Mouse (Mus musculus): Measurements from ENCODE around the gene Gdf5. TPM values are rescaled to one million over a fixed set of nuclear protein-coding genes. Genes with fewer than 3 reads are reported as not detected.
A peak's percentile ranks its signal among the peaks of the same experiment; 100 is the strongest.
"Not testable (repeated sequence)": the region's sequence is repeated elsewhere in the genome, so short reads cannot be mapped to it uniquely, and the experiment has no call there.

The Gdf5 gene
- polyA plus RNA-seq, 1 experiment = 1.7 TPM

DNA sequence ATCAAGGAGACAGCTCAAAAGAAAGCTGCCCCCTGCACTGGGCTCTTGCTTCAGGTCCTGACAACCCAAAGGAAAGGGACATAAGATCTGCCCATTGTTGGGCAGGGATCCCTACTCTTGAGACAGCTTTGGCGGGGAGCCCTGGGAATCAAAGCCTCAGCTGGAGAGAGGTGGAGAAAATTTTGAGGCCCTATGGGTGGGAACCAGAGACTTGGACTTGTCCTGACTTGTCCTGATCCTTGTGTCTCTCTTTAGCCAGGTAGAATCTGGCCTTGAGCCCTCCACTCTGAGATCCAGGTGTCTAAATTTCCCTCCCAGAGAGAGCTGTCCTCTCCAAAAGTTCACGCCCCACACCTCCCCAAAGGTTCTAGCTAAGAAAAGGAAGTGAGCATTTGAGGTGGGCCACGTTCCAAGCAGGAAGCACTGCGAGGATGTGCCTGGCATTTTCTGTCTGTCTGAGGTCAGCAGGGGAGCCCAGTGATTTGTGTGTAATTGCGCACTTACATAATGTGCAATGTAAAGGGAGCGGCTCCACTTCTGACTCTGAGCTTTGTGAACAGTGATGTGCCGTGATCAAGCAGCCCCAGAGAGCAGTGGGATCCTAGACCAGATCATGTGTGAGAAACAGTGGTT is 5.2 kb downstream of the Gdf5 start:
- no peak for TF ChIP-seq POLR2A (IDR thresholded peaks at IDR 0.05; ENCODE audit: borderline replicate concordance, extremely low read depth, insufficient read depth, insufficient read length, poor library complexity, severe bottlenecking)
- DNase-seq (ENCODE audit: low read depth) = no peak

DNA sequence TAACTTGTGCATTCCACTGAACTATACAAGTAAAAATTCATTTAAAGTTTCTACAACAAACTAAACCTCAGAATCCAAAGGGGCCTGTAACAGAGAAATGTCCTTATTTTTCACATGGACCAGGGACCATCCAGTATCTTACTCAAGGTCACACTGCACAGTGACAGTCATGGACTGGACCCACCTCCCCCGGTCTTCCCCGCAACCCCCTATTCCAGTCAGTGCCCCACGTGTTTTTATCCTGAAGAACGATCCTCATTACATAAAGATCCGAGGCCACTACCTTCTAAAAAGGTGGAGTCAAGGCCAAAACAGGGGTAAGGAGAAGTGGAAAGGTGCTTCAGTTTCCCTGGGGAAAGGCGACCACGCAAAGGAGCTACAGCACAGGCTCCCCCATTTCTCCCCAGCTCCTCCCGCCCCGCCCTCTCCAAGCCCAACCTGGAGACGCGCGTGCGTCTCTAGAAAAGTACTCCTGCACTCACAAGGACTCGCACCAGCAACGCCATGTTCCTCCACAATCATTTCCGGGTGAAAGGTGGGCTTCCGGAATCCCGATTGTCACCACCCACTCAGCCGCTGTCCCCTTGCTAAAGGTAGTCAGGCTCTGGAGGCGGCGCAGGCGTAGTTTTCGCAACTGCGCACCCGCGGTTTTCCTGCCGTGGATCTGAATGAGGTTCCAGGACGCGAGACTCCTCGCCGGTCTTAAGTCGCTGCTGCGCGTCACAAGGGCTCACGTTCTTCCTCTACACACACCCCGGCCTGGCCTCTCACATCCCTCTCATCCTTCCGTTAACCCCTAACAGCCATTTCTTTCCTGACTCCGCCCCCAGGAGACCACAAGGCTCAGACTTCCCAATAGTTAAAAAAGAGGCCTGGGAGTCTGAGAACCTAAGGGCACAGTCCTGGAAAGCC is 15.4 kb downstream of the Gdf5 start, which contains the start of gene Uqcc1:
Gene Uqcc1, minus strand, starts transcription at position 780 of the 912 bp plus-strand sequence.
- peak; percentile 50; the same call in 1 of the 2 replicates for TF ChIP-seq POLR2A (IDR thresholded peaks at IDR 0.05; ENCODE audit: borderline replicate concordance, extremely low read depth, insufficient read depth, insufficient read length, poor library complexity, severe bottlenecking)
- TF ChIP-seq CTCF (IDR thresholded peaks at IDR 0.05; ENCODE audit: borderline replicate concordance, extremely low read depth, insufficient read depth, insufficient read length) = no peak
- DNase-seq (ENCODE audit: low read depth) = peak; percentile 98

DNA sequence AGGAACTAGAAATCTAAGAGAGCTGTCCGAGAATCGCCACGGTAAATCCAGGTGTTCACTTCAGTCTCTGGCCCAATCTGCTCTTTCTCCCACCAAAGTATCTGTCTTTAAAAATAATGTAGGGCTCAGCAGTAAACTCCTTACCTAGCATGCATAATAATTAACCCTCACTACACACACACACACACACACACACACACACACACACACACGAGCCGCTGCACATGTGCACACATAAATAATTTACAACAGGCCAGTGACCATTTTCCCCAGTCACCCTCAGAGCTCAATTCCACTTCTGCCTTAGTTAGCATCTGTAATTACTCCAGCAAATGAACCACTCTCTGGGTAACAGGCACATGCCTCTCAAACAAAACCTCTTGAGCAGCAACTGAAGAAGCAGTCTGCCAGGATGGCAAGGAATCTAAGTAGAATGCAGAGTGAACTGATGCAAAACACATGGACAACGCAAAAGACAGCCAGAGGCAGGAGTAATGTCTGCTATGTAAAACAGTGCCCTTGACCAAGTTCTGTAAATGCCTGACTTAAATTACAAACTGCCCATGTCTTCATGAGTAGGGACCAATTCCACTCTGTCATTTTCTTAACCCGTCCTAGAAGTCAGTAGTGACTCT is 16.3 kb downstream of the Gdf5 start:
- peak; percentile 41 for DNase-seq (ENCODE audit: low read depth)
- TF ChIP-seq POLR2A (IDR thresholded peaks at IDR 0.05; ENCODE audit: borderline replicate concordance, extremely low read depth, insufficient read depth, insufficient read length, poor library complexity, severe bottlenecking) = no peak
- no peak for TF ChIP-seq CTCF (IDR thresholded peaks at IDR 0.05; ENCODE audit: borderline replicate concordance, extremely low read depth, insufficient read depth, insufficient read length)

DNA sequence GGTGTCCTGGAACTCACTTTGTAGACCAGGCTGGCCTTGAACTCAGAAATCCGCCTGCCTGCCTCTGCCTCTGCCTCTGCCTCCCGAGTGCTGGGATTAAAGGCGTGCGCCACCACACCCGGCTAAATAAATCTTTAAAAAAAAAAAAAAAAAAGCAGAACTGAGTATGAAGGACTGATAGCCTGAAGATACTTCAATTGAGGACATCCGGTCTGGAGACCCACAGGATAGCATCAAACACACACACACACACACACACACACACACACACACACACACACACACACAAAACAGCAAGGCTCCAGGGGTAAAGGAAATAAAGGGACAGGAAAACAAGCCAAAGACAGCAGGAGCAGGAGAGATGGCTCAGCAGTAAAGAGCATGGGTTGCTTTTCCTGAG is 20.0 kb downstream of the Gdf5 start:
- not testable (repeated sequence) for DNase-seq (ENCODE audit: low read depth)

DNA sequence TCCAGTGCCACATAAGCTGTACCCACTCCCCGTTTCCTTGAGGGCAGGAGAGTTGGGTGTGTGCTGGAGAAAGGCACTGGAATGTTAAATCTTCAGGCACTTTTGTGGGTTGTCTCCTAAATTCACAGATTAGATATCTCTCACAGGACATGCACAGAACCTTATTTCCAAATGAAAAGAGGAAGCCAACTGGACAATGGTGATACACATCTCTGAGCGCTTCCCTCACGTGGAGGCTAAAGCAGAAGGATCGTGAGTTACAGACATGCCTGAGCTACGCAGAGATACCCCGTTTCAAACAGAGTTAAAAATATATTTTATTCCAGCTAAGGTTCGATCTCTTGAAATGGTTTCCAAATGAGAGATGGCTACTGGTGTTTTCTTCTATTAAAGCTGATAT is 22.0 kb downstream of the Gdf5 start:
- no peak for DNase-seq (ENCODE audit: low read depth)

DNA sequence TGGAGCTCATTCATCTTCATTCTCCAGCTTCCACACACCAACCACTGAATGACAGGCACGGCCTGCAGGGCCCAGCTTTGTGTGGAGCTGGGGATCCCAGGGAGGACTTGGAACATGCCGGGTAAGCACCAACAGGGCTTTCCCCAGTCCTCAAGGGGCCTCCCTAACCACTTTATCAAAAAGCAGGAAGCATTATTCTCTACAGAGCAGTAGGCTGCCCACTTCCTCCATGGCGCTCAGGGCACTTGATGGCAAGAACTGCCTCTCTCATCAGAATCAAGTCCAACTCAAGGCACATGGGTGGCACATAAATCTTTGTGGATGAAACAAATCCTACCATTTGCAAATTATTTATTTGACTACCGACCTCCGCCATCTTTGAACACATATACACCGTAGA is 30.5 kb downstream of the Gdf5 start:
- TF ChIP-seq CTCF (IDR thresholded peaks at IDR 0.05; ENCODE audit: borderline replicate concordance, extremely low read depth, insufficient read depth, insufficient read length) (no peak), POLR2A (IDR thresholded peaks at IDR 0.05; ENCODE audit: borderline replicate concordance, extremely low read depth, insufficient read depth, insufficient read length, poor library complexity, severe bottlenecking) (no peak)
- no peak for DNase-seq (ENCODE audit: low read depth)

More for the DNA sequence above, 22.0 kb downstream of the Gdf5 start:
- no peak for TF ChIP-seq CTCF (IDR thresholded peaks at IDR 0.05; ENCODE audit: borderline replicate concordance, extremely low read depth, insufficient read depth, insufficient read length)
- no peak for TF ChIP-seq POLR2A (IDR thresholded peaks at IDR 0.05; ENCODE audit: borderline replicate concordance, extremely low read depth, insufficient read depth, insufficient read length, poor library complexity, severe bottlenecking)

DNA sequence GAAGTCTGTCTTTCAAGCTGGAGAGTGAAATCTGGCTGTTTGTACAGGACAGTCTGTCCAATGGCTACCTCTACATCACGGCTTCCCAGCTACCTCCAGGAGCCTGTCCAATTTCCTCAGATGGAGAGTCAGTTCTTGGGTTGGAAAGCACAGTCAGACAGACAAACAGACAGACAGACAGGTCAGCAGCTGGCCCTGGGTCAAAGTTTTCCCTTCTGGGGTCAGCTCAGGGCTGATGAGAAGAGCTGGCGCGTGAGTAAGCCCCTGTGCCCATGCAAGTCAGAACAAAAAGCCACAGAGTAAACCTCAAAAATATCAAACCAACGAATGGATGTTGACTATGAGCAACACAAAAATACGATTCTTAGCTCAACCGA is 41.5 kb downstream of the Gdf5 start:
- no peak for TF ChIP-seq CTCF (IDR thresholded peaks at IDR 0.05; ENCODE audit: borderline replicate concordance, extremely low read depth, insufficient read depth, insufficient read length)
- TF ChIP-seq POLR2A (IDR thresholded peaks at IDR 0.05; ENCODE audit: borderline replicate concordance, extremely low read depth, insufficient read depth, insufficient read length, poor library complexity, severe bottlenecking) = no peak
- DNase-seq (ENCODE audit: low read depth) = no peak

DNA sequence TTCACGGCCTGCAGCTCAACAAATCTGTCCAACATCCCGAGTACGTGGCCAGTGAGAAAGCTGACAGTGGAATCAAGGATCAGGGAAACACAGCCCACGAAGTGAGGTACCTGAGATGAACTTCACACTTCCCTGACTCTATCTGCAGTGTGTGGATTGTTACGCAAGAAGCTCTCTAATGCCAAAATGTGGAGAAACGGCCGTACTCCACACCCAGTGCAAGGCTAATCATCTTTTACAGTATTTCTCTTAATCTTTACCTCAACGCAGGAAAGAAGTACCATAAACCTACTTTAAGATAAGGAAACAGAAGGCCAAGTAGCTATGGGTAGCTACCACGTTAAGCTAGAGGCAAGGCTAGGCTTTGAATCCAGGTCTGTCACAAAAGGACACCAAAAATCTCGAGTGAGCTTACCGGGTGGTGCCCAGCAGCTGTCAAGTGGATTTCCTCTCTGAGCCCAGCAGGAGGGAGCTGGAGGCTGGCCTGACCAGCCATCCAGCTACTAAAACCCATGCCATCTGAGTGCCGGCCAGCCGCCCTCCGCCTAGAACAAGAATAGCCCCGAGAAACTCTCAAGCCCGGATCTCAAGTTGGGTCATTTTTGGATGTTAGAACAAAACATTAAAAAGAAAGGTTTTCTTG is 42.1 kb downstream of the Gdf5 start:
- TF ChIP-seq POLR2A (IDR thresholded peaks at IDR 0.05; ENCODE audit: borderline replicate concordance, extremely low read depth, insufficient read depth, insufficient read length, poor library complexity, severe bottlenecking) (no peak), CTCF (IDR thresholded peaks at IDR 0.05; ENCODE audit: borderline replicate concordance, extremely low read depth, insufficient read depth, insufficient read length) (no peak)
- DNase-seq (ENCODE audit: low read depth) = no peak

DNA sequence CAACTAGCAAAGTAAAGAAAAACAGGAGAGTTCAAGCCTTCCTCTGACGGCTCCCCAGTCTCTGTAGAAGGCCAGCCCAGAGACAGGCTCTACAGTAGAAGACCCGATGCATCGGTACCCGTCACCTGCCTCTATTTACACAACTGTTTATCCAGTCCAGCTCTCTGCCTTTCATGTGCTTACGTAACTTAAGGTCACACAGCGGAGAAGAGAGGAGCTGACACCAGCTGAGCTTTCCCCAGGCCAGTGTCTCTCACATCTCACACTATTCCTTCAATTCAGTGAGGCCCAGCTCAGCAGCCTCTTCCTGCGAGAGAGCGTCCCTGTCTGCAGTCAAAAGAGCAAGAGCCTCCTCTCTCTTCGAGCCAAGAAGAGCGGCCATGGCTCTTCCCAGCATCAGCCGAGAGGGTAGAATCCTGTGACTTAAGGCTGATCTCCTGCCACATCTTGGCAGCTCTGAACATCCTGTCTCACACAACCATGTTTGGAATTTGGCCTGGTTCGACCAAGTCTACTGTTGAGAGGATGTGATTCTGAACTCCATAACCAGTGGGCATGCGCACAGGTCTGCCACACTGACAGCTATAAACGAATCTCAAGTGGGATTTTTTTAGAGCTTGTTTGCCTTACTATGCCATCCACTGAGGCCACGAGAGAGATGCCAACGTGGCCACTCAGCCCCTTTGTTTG is 50.0 kb downstream of the Gdf5 start:
- TF ChIP-seq POLR2A (IDR thresholded peaks at IDR 0.05; ENCODE audit: borderline replicate concordance, extremely low read depth, insufficient read depth, insufficient read length, poor library complexity, severe bottlenecking) (no peak), CTCF (IDR thresholded peaks at IDR 0.05; ENCODE audit: borderline replicate concordance, extremely low read depth, insufficient read depth, insufficient read length) (no peak)
- no peak for DNase-seq (ENCODE audit: low read depth)

DNA sequence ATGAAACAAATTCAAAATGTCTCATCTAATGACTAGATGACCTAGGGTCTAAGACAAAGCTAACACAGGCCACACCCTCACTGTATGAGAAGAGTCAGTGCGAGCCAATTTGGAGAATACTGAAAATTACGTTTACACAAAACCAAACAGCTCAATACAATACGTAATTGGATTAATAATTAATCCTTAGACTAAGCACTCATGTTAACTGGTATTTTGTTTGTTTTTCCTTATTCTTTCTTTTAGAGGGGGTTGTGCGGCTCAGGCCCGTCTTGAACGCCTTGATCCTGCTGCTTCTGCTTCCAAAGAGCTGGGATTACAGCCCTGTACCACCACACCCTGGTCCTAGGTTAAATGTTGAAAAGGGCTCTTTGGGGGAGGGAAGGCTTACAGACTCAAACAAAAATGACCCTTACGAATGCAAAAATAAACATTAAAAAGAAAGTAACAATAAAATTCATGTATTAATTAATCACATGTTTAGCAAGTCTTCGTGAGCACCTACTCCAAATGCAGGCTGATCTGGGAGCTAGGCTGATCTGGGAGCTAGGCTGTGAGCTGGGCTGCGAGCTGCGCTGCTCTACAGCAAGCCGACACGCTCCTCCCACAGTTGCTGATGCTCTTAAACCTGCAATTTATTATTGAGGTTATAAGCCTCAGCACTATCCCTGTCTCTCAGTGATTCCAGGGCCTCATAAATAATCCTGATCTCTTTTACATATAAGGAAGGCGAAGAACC is 50.7 kb downstream of the Gdf5 start:
- DNase-seq (ENCODE audit: low read depth) = no peak
- no peak for TF ChIP-seq POLR2A (IDR thresholded peaks at IDR 0.05; ENCODE audit: borderline replicate concordance, extremely low read depth, insufficient read depth, insufficient read length, poor library complexity, severe bottlenecking)
- TF ChIP-seq CTCF (IDR thresholded peaks at IDR 0.05; ENCODE audit: borderline replicate concordance, extremely low read depth, insufficient read depth, insufficient read length) = no peak

Other genes with a start within 250 kb of the Gdf5 start
- gene Edem2, start 215.9 kb downstream of the Gdf5 start, polyA plus RNA-seq (2012; rRNA removed) = 58.4 and 84.7 TPM in 2 replicates
- gene Gm17581, start 209.5 kb downstream of the Gdf5 start, polyA plus RNA-seq (2012; rRNA removed) = not detected in 2 replicates
- gene Procr, start 194.2 kb downstream of the Gdf5 start, polyA plus RNA-seq (2012; rRNA removed) = 2.4 and 3.1 TPM in 2 replicates
- 65.2 and 81.3 TPM in 2 replicates for gene Mmp24, start 170.0 kb downstream of the Gdf5 start, polyA plus RNA-seq (2012; rRNA removed)
- 21.5 and 26.5 TPM in 2 replicates for gene BC029722, start 125.9 kb downstream of the Gdf5 start, polyA plus RNA-seq (2012; rRNA removed)
- 88.8 and 100.0 TPM in 2 replicates for gene Eif6, start 118.4 kb downstream of the Gdf5 start, polyA plus RNA-seq (2012; rRNA removed)
- 0.04 TPM in 2 replicates for gene Fam83c, start 110.5 kb downstream of the Gdf5 start, polyA plus RNA-seq (2012; rRNA removed)
- gene Uqcc1, start 15.1 kb downstream of the Gdf5 start, polyA plus RNA-seq (2012; rRNA removed) = 40.4 and 44.9 TPM in 2 replicates
- not detected in 2 replicates for gene Gm15557, start 4.6 kb downstream of the Gdf5 start, polyA plus RNA-seq (2012; rRNA removed)
- 16.0 and 23.7 TPM in 2 replicates for gene Cep250, start 11.1 kb upstream of the Gdf5 start, polyA plus RNA-seq (2012; rRNA removed)
- gene 6430550D23Rik, start 62.6 kb upstream of the Gdf5 start, polyA plus RNA-seq (2012; rRNA removed) = 3.0 and 5.9 TPM in 2 replicates
- gene Ergic3, start 62.7 kb upstream of the Gdf5 start, polyA plus RNA-seq (2012; rRNA removed) = 418 and 463 TPM in 2 replicates
- gene Fer1l4, start 107.6 kb upstream of the Gdf5 start, polyA plus RNA-seq (2012; rRNA removed) = 0.06 and 0.07 TPM in 2 replicates
- gene Spag4, start 119.8 kb upstream of the Gdf5 start, polyA plus RNA-seq (2012; rRNA removed) = 8.8 and 12.1 TPM in 2 replicates
- gene Cpne1, start 166.6 kb upstream of the Gdf5 start, polyA plus RNA-seq (2012; rRNA removed) = 78.8 and 96.1 TPM in 2 replicates
- gene Rbm12, start 166.6 kb upstream of the Gdf5 start, polyA plus RNA-seq (2012; rRNA removed) = 25.9 and 36.7 TPM in 2 replicates
- gene Gm28036, start 181.7 kb upstream of the Gdf5 start, polyA plus RNA-seq (2012; rRNA removed) = 13.2 and 13.9 TPM in 2 replicates
- gene Romo1, start 198.7 kb upstream of the Gdf5 start, polyA plus RNA-seq (2012; rRNA removed) = 307 and 437 TPM in 2 replicates
- gene Nfs1, start 198.8 kb upstream of the Gdf5 start, polyA plus RNA-seq (2012; rRNA removed) = 28.5 and 37.2 TPM in 2 replicates
- 133 and 188 TPM in 2 replicates for gene Rbm39, start 234.9 kb upstream of the Gdf5 start, polyA plus RNA-seq (2012; rRNA removed)